Mouse (Mus musculus) limb, embryonic 15.5 days (tissue): ENCODE results near the gene Ccdc88a. TPM values are rescaled to one million over a fixed set of nuclear protein-coding genes. Genes with fewer than 3 reads are reported as not detected.

Source experiments
- ATAC-seq: fragments of 200-750 bp; cut with Nextera tagmentation; 2 replicates; pipeline ENCODE4 v1.8.0; 2017; ENCODE audit warnings: low read depth, moderate TSS enrichment; ENCODE audit not compliant: insufficient number of reproducible peaks, low FRiP score, low TSS enrichment
- H3K27ac ChIP-seq: fragments of 300-500 bp; sonication (generic); 2 replicates; pipeline ENCODE4 v1.5.1; 2015; ENCODE audit warnings: moderate library complexity, mild to moderate bottlenecking, inconsistent platforms
- H3K27me3 ChIP-seq: fragments of 300-500 bp; sonication (generic); 2 replicates; pipeline ENCODE4 v1.6.1; 2015; ENCODE audit warnings: inconsistent platforms
- H3K36me3 ChIP-seq: fragments of 300-500 bp; sonication (generic); 2 replicates; pipeline ENCODE4 v1.6.1; 2015; ENCODE audit warnings: inconsistent platforms
- H3K4me1 ChIP-seq: fragments of 300-500 bp; sonication (generic); 2 replicates; pipeline ENCODE4 v1.6.1; 2015; ENCODE audit warnings: inconsistent platforms
- H3K4me2 ChIP-seq: fragments of 300-500 bp; sonication (generic); 2 replicates; pipeline ENCODE4 v1.6.1; 2015; ENCODE audit warnings: mild to moderate bottlenecking, inconsistent platforms
- H3K4me3 ChIP-seq: fragments of 300-500 bp; sonication (generic); 2 replicates; pipeline ENCODE4 v1.5.1; 2015; ENCODE audit warnings: mild to moderate bottlenecking, inconsistent platforms
- H3K9ac ChIP-seq: fragments of 300-500 bp; sonication (generic); 2 replicates; pipeline ENCODE4 v1.6.1; 2015; ENCODE audit warnings: inconsistent platforms
- H3K9me3 ChIP-seq: fragments of 300-500 bp; sonication (generic); 2 replicates; pipeline ENCODE4 v1.6.1; 2016; ENCODE audit warnings: inconsistent platforms
- WGBS: fragments of 180-500 bp; shearing (Covaris S2); methylation state at CpG from one replicate; pipeline ENCODE4 v1.1.7; 2015; 5-methylcytosine and 5-hydroxymethylcytosine counted together
- polyA plus RNA-seq: library from polyadenylated mRNA; unstranded; fragments of >200 nt; fragmentation: Nextera tagmentation; extraction: Ambion mirVana; gene quantifications from 2 replicates; pipeline ENCODE4 v1.2.1, GENCODE M21; 2015

The Ccdc88a gene
- polyA plus RNA-seq, 1 experiment from 2014 or later: 42.9 TPM

GRCm38 (mm10) chr11:29496962-29497361 lies 123.5 kb downstream of the Ccdc88a start:
- Histone ChIP-seq H3K4me3 (no peak overlapping the region), H3K9me3 (no peaks in the 10 kb centered on the region), H3K4me2 (no peak overlapping the region), H3K4me1 (no peaks in the 10 kb centered on the region), H3K9ac (no peak overlapping the region), H3K36me3 (peaks cover 22% of the 10 kb centered on the region), H3K27me3 (no peaks in the 10 kb centered on the region), H3K27ac (no peak overlapping the region)
- 80% methylated on average over 3 of the region's 3 CpGs for WGBS
- ATAC-seq: no peak

- no peak overlapping the region for H3K4me3 ChIP-seq
- H3K4me1 ChIP-seq: no peaks in the 10 kb centered on the region
- no peak for ATAC-seq
- H3K4me2 ChIP-seq: no peak overlapping the region
- H3K27me3 ChIP-seq: no peaks in the 10 kb centered on the region
- H3K9ac ChIP-seq: no peak overlapping the region
- H3K9me3 ChIP-seq: no peaks in the 10 kb centered on the region
- WGBS: 89% methylated on average over 10 of the region's 10 CpGs
- peaks cover 33% of the 10 kb centered on the region for H3K36me3 ChIP-seq
- no peak overlapping the region for H3K27ac ChIP-seq
These were observed 130.8 kb downstream of the Ccdc88a start for GRCm38 (mm10) chr11:29503948-29504893.

- no peaks in the 10 kb centered on the region for H3K4me1 ChIP-seq
- H3K9me3 ChIP-seq: no peaks in the 10 kb centered on the region
- no peaks in the 10 kb centered on the region for H3K27me3 ChIP-seq
- no peak overlapping the region for H3K4me2 ChIP-seq
- 94% methylated on average over 2 of the region's 2 CpGs for WGBS
- no peak overlapping the region for H3K9ac ChIP-seq
- peaks cover 29% of the 10 kb centered on the region for H3K36me3 ChIP-seq
- no peak for ATAC-seq
- no peak overlapping the region for H3K4me3 ChIP-seq
- H3K27ac ChIP-seq: no peak overlapping the region
These were observed 131.6 kb downstream of the Ccdc88a start for GRCm38 (mm10) chr11:29504899-29505625.

GRCm38 (mm10) chr11:29509421-29509820 lies 136.0 kb downstream of the Ccdc88a start:
- H3K4me3 ChIP-seq: no peak overlapping the region
- no peak for ATAC-seq
- no peaks in the 10 kb centered on the region for H3K27me3 ChIP-seq
- 98% methylated on average over 1 of the region's 1 CpGs for WGBS
- no peak overlapping the region for H3K9ac ChIP-seq
- H3K9me3 ChIP-seq: no peaks in the 10 kb centered on the region
- no peak overlapping the region for H3K4me2 ChIP-seq
- peaks cover 3% of the 10 kb centered on the region; the same call in 1 of the 2 replicates for H3K4me1 ChIP-seq
- H3K36me3 ChIP-seq: peaks cover 23% of the 10 kb centered on the region
- no peak overlapping the region for H3K27ac ChIP-seq

GRCm38 (mm10) chr11:29512818-29513535 lies 139.5 kb downstream of the Ccdc88a start:
- WGBS: 90% methylated on average over 4 of the region's 4 CpGs
- Histone ChIP-seq H3K27ac (no peak overlapping the region), H3K36me3 (peaks cover 11% of the 10 kb centered on the region), H3K4me1 (peaks cover 3% of the 10 kb centered on the region; the same call in 1 of the 2 replicates), H3K4me3 (no peak overlapping the region), H3K27me3 (no peaks in the 10 kb centered on the region), H3K9ac (no peak overlapping the region), H3K9me3 (no peaks in the 10 kb centered on the region), H3K4me2 (no peak overlapping the region)
- ATAC-seq: no peak

GRCm38 (mm10) chr11:29514325-29514681 lies 140.8 kb downstream of the Ccdc88a start:
- Histone ChIP-seq H3K27ac (peak overlapping the region; percentile 91), H3K9ac (peak overlapping the region; percentile 68), H3K4me2 (peak overlapping the region; percentile 48), H3K9me3 (no peaks in the 10 kb centered on the region), H3K36me3 (peaks cover 11% of the 10 kb centered on the region), H3K4me3 (peak overlapping the region; percentile 65), H3K27me3 (no peaks in the 10 kb centered on the region), H3K4me1 (peaks cover 3% of the 10 kb centered on the region; the same call in 1 of the 2 replicates)
- no peak for ATAC-seq
- WGBS: 22% methylated on average over 10 of the region's 10 CpGs

GRCm38 (mm10) chr11:29514682-29515412 lies 141.4 kb downstream of the Ccdc88a start, which contains the start of gene Prorsd1:
Gene Prorsd1 (minus strand): TSS chr11:29515033.
- H3K9me3 ChIP-seq: no peaks in the 10 kb centered on the region
- peaks cover 3% of the 10 kb centered on the region; the same call in 1 of the 2 replicates for H3K4me1 ChIP-seq
- H3K9ac ChIP-seq: peak within 1 kb of the TSS; percentile 68
- no peaks in the 10 kb centered on the region for H3K27me3 ChIP-seq
- H3K27ac ChIP-seq: peak within 1 kb of the TSS; percentile 91
- peak; percentile 97 for ATAC-seq
- H3K4me3 ChIP-seq: peak within 1 kb of the TSS; percentile 65
- 3% methylated on average over 40 of the region's 40 CpGs for WGBS
- peak within 1 kb of the TSS; percentile 48 for H3K4me2 ChIP-seq
- peaks cover 11% of the 10 kb centered on the region for H3K36me3 ChIP-seq

- peaks cover 4% of the 10 kb centered on the region; the same call in 1 of the 2 replicates for H3K4me1 ChIP-seq
- H3K4me3 ChIP-seq: peak within 1 kb of the TSS; percentile 66
- H3K27me3 ChIP-seq: no peaks in the 10 kb centered on the region
- ATAC-seq: peak; percentile 86
- WGBS: 2% methylated on average over 47 of the region's 47 CpGs
- peak within 1 kb of the TSS; percentile 67 for H3K4me2 ChIP-seq
- H3K9me3 ChIP-seq: no peaks in the 10 kb centered on the region
- H3K9ac ChIP-seq: peak within 1 kb of the TSS; percentile 75
- H3K36me3 ChIP-seq: peaks cover 10% of the 10 kb centered on the region
- peak within 1 kb of the TSS; percentile 89 for H3K27ac ChIP-seq
These were observed 152.7 kb downstream of the Ccdc88a start, which contains the start of gene Mtif2 for GRCm38 (mm10) chr11:29525988-29526794. Gene Mtif2 (plus strand): TSS chr11:29526408.

GRCm38 (mm10) chr11:29538201-29538600 lies 164.7 kb downstream of the Ccdc88a start:
- Histone ChIP-seq H3K27me3 (no peaks in the 10 kb centered on the region), H3K4me3 (no peak overlapping the region), H3K4me2 (no peak overlapping the region), H3K27ac (no peak overlapping the region), H3K9me3 (no peaks in the 10 kb centered on the region), H3K36me3 (peaks cover 39% of the 10 kb centered on the region), H3K9ac (no peak overlapping the region), H3K4me1 (no peaks in the 10 kb centered on the region)
- no peak for ATAC-seq
- 90% methylated on average over 1 of the region's 1 CpGs for WGBS

- Histone ChIP-seq H3K36me3 (peaks cover 35% of the 10 kb centered on the region), H3K27ac (no peak overlapping the region)
- 89% methylated on average over 3 of the region's 3 CpGs for WGBS
These were observed 170.9 kb downstream of the Ccdc88a start for GRCm38 (mm10) chr11:29544225-29544945.

More at GRCm38 (mm10) chr11:29544225-29544945, 170.9 kb downstream of the Ccdc88a start:
- Histone ChIP-seq H3K9ac (no peak overlapping the region), H3K4me2 (no peak overlapping the region), H3K4me3 (no peak overlapping the region), H3K4me1 (peaks cover 7% of the 10 kb centered on the region), H3K9me3 (no peaks in the 10 kb centered on the region), H3K27me3 (no peaks in the 10 kb centered on the region)
- ATAC-seq: no peak
